Mouse (Mus musculus) mouse trophoblast stem cell (cell line): ENCODE measurements around the gene Galnt3.

ENCODE experiments used
- in situ Hi-C, 2 experiments: fragments of 300-500 bp; cut with MseI, MboI; formaldehyde crosslinking; loops; 2 replicates in 1 of 2; 3 replicates in 1 of 2; pipeline ENCODE4 v1.15.1; 2025

The Galnt3 gene

GRCm38 (mm10) chr2:66107864-66108514 lies 16.8 kb downstream of the Galnt3 start:
- in situ Hi-C loops: no loop called here

DNA sequence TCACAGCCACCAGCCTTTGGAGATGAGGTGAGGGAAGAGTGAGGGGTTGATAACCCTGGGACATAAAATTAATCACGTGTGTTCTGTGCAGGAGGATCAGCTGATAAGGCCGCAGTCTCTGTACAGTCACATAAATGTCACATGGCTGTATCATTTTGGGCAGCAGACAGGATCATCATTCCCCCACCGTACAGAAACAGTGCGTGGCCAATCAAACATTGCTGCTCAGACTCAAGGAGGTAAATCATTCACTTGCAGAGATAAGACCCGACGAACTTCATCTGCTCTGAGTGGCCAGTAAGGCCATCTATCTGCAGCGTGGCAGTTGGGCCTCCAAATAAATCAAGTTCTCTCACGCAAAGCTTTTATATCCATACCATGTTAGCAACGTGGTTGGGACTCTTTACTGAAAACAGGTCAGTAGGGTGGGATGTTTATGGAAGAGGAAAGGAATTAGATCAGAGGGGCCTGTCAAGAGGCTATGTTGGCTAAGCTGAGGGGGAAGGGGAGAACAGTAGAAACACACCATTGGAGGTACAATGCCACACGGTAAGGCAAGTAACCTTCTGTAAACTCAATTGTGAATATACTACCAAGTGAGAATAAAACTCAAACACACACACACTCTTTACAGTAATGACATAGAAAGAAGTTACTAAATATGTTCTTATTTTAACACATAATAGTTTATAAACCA lies 20.9 kb downstream of the Galnt3 start:
- in situ Hi-C loops: no loop called here

- in situ Hi-C loops: no loop called here
Measured at GRCm38 (mm10) chr2:66101686-66102304, 23.0 kb downstream of the Galnt3 start.

- in situ Hi-C loops: no loop called here
Measured at GRCm38 (mm10) chr2:66100671-66101351, 24.0 kb downstream of the Galnt3 start.

DNA sequence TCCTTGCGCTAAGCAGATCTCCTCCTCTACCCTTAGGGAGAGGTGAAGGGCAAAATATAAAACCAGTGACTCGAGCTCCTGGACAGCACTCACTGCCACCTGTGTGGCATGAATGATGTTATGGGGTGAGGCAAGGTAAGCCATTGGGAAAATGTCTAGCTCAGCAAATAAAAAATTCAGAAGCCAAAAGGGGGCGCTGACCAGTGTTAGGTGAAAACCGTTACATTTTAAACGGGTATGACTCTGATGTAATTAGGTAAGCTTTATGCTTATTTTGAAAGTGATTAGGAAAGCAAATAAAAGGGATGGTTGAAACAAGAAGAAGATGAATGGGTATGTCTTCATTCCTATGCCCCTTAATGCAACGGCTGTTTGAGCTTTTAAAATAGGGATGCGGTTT lies 24.6 kb downstream of the Galnt3 start:
- in situ Hi-C loops: no loop called here

- in situ Hi-C loops: no loop called here
Measured at GRCm38 (mm10) chr2:66094622-66095181, 30.1 kb downstream of the Galnt3 start.

DNA sequence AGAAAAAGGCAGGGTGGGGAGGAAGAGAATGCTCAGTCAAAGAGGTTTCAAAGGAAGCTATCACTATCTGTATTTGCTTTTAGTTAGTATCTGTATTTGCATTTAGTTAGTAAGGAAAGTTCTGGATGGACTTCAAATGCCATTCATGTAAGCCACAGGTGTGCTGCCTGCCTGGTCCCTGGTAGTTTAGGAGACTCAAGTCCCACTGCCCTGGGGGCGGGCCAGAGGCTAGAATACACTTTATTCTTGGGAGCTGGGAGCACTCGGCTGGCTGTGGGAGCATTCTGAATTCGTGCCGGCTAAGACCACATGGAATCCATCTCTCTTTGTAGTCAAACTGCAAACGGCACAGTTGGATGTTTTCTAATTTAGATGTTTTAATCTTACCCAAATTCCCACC lies 33.5 kb downstream of the Galnt3 start:
- in situ Hi-C loops: no loop called here

DNA sequence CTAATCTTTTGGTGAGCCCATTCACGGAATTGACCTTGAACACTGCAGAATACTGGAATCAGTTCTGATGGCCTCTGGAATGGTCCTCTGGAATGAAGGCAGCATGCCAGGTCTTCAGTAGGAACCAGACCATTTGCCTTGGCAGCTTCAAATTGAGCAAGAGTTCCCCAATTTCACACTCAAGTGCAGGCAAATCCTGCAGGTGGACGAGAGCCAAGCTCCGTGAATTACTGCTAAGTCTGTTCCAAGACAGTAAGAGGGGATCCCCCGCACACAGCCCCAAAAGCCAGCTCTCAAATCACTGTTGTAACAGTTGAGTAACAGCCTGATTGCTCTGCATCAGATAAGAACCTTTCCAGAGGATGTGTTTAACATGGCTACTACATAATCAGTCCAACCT lies 42.9 kb downstream of the Galnt3 start:
- in situ Hi-C loops: no loop called here

- in situ Hi-C loops: no loop called here
Measured at GRCm38 (mm10) chr2:66080731-66081130, 44.1 kb downstream of the Galnt3 start.

DNA sequence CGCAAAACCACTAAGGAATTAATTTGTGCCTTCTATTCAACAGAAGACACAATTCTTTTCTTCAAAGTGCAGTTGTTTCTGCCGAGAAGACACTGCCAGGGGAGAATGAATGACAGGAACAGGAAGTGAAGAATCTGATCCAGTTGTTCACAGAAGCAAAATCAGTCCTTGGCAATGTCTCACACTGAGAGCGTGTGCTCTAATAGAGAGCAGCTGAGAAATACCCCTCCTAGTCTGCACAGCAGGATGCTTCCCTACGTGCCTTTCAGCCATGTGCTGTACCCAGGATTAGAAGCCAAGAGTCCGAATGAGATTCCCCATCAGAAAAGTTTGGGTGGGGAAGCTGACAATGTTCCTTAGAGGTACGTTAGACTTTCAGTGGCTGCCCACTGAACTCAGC lies 55.3 kb downstream of the Galnt3 start:
- in situ Hi-C loops: no loop called here

- in situ Hi-C loops: no loop called here
Measured at GRCm38 (mm10) chr2:66063291-66063690, 61.5 kb downstream of the Galnt3 start.

DNA sequence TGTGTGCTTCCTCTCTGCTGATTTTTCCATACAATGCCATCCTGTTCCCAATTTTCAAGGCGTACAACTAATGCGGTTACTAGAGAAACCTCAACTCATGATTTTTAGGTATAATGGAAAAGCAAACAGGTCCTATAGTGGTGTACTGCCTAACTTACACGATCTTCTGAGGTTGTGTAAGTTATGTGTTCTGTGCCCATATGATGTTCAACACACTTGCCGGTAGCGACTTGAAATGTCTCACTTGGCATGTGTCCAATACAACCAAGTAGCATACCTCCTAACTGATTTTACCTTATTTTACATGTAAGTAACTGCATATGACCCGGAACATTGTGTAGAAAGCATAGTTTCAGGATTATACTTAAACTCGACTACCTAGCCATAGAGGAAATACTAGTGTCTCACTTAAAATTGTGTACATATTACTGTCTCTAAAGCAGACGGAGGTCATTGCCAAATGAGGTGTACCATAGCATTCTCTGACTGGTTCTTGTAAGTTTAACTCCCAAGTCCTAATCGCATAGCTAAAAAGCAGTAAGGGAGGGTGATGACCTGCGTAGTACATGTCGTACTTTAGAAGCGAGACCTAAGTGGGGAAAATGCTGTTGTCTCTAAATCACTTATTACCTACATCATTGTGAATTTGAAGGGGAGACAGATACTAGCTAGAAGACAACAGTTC lies 80.2 kb downstream of the Galnt3 start:
- in situ Hi-C loops: no loop called here

DNA sequence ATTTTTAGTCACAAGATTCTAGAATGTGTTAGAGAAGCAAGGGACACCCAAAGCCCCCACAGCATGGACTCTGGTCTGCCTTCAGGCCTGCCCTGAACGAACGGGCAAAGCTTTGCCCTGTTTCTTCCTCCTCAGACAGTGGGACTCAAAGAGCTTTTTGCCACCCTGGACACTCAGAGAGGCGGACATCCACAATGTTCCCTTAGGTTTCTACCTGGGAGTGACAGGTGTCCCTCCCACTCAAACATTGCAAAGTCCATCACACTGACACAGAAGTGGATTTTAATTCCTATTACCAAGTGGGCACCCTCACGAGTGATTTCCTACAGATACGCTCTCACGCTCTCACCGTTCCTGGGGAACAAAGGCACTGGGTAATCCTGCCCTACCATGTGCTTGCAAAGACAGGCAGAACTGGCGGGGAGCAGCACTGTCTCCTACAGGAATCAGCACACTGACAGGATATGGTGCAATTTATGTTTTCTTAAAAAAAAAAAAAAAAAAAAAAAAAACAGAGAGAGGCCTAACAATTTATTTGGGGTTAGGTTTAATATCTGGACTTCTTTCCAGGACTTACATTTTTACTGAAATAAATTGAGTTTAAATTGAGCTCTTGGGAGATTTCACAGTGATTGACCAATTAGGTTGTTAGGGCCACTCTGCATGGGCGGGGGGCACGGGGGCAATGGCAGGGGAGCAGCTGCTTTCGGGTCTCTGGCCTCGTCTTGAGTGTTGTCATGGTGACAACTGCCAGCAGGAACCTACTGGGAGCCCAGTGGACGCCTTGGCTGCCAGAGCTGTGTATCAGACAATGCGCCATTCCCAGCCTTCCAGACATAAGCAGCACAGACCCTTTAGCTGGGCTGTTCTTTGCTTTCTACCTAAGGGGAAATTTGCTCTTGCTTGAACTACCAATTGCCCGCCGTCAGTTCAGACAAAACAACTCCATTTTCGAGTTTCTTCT lies 81.1 kb downstream of the Galnt3 start:
- in situ Hi-C loops: no loop called here

DNA sequence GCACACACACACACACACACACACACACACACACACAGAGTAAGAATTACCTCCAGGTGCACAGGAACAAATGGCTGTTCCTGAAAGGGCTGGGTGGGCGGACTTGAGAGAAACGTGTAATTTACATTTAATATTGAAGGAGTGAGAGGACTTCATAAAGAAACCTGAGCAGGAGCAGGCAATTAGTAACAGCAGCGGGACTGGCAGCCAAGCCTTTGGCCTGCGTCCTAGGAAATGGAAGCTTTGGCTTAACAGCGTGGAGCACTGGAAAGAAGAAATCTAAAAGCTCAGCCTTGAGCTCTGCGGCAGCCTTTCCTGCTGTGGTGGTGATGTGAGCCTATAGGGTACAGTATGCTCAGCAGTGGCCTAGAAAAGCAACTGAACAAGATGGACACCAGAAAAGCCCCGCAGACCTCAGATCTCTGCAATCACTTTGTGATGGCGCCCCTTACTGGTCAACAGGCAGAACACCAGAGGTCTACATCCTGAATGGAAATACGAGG lies 82.8 kb downstream of the Galnt3 start:
- in situ Hi-C loops: no loop called here

DNA sequence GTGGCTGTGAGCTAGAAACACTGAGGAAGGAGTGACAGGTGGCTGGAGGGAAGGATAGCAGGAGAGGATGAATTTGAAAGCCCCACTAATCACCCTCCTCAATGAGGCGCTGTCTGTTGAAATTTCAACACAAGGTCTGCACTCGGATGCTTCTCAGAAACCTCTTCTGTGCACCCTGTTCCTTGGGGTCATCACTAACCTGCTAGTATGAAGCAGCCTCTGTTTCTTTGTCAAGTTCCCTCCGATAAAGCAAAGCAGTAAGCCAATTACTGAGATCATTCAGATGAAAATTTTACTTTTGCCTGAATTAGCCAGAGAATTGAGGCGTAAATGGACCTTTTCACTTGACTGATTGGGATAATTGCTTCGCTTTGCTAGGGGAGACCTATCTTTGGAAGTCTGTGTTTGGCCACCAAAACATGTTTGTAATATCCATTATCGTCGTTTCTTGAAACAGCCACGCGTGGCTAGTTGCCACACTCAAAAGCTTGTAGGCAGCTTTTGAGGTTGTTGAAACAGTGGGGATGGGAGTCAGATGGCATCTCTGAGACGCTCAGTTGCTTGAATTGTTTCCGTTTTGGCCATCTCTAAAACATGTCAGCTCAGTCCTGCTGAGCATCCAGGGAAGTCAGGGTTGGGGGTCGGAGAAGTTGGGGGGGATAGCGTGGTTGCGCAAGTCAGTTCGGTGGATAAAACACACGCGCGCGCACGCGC lies 83.4 kb downstream of the Galnt3 start:
- in situ Hi-C loops: no loop called here

DNA sequence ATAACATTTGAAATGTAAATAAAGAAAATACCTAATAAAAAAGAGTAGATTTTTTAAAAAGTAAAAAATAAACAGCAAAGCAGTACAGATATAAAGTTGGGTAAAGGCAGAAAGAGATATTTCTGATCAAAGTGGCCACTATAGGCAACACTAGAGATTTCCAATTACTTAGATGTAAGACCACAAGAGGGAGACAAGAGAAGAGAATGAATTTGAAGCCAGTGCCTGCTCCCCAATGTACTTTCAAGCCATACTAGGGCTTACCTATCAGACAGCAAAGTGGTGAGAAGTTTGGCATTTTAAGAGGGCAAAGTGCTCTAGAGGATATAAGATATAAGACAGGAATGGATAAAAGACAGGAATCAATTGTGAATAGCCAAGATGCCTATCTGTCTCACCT lies 84.2 kb downstream of the Galnt3 start:
- in situ Hi-C loops: no loop called here

GRCm38 (mm10) chr2:66034907-66035679 lies 89.7 kb downstream of the Galnt3 start:
- in situ Hi-C loops: no loop called here
